ENCODE assay signal across 14 mouse cellular contexts in genomic region chr6:90783176-90783575, GRCm38 (mm10).
A peak's percentile ranks its signal among the peaks of the same experiment; 100 is the strongest.
DNase-seq lines count a peak whose midpoint lies in the region; ATAC-seq and TF ChIP-seq lines count a peak whose summit lies in the region.
"Had no signal": no experiment of that assay in that cellular context is flagged by ENCODE, and none has a peak within 500 bp of the region (broad histone marks: within the 10 kb centered on the region; RNA-seq: fewer than 3 reads in every experiment).

No protein-coding gene starts in this region.

- H3K27me3 ChIP-seq in heart, embryonic 12.5 days (replicated peaks), result no peaks in the 10 kb centered on the region
- H3K27me3 ChIP-seq in forebrain, embryonic 16.5 days (replicated peaks; ENCODE audit: control insufficient read depth, insufficient read depth, low read length), result no peaks in the 10 kb centered on the region
- no peaks in the 10 kb centered on the region for H3K27me3 ChIP-seq in limb, embryonic 10.5 days (ENCODE audit: low read depth, poor library complexity, severe bottlenecking)
- H3K27me3 ChIP-seq in neural tube, embryonic 13.5 days, result no peaks in the 10 kb centered on the region
- no peaks in the 10 kb centered on the region for H3K27me3 ChIP-seq in lung, postnatal 0 days (replicated peaks; ENCODE audit: insufficient read depth, low read length)
- H3K27me3 ChIP-seq: liver, embryonic 15.5 days; Patski had no signal

- TF ChIP-seq CTCF in lung, postnatal 0 days (IDR thresholded peaks at IDR 0.05), result no peak

- H3K27ac ChIP-seq in heart, embryonic 12.5 days (ENCODE audit: poor library complexity, severe bottlenecking), result peak overlapping the region; percentile 21; the same call in 1 of the 2 replicates
- H3K27ac ChIP-seq in forebrain, embryonic 16.5 days (ENCODE audit: low read length), result peak overlapping the region; percentile 88
- H3K27ac ChIP-seq in limb, embryonic 10.5 days, result peak overlapping the region; percentile 79; the same call in 1 of the 2 replicates
- peak overlapping the region; percentile 96 for H3K27ac ChIP-seq in neural tube, embryonic 13.5 days (replicated peaks)
- H3K27ac ChIP-seq in lung, postnatal 0 days (ENCODE audit: low read length), result no peak overlapping the region
- H3K27ac ChIP-seq: liver, embryonic 15.5 days had no signal

- H3K4me3 ChIP-seq in heart, embryonic 12.5 days, result no peak overlapping the region
- H3K4me3 ChIP-seq in forebrain, embryonic 16.5 days (replicated peaks; ENCODE audit: low read length), result no peak overlapping the region
- no peak overlapping the region for H3K4me3 ChIP-seq in limb, embryonic 10.5 days
- H3K4me3 ChIP-seq in neural tube, embryonic 13.5 days, result no peak overlapping the region
- H3K4me3 ChIP-seq in lung, postnatal 0 days (ENCODE audit: low read depth, low read length), result no peak overlapping the region
- H3K4me3 ChIP-seq: liver, embryonic 15.5 days had no signal

- DNase-seq in heart, adult 18-20 months, result no peak
- no peak for DNase-seq in limb, embryonic 10.5 days (ENCODE audit: low spot score)
- DNase-seq in thymus, postnatal 10 days (ENCODE audit: low spot score in 2 of 2), result no peak
- no peak for DNase-seq in lung, postnatal 0 days (ENCODE audit: low spot score)
- DNase-seq in cerebellum, adult 9-10 months, result no peak
- DNase-seq: adrenal gland, adult 8-10 months; heart, postnatal 10 days; kidney, postnatal 14 days had no signal

- H3K36me3 ChIP-seq in heart, embryonic 12.5 days, result no peaks in the 10 kb centered on the region
- H3K36me3 ChIP-seq in forebrain, embryonic 16.5 days (ENCODE audit: control insufficient read depth, insufficient read depth), result no peaks in the 10 kb centered on the region
- H3K36me3 ChIP-seq in limb, embryonic 10.5 days, result no peaks in the 10 kb centered on the region
- H3K36me3 ChIP-seq in neural tube, embryonic 13.5 days, result no peaks in the 10 kb centered on the region
- H3K36me3 ChIP-seq in lung, postnatal 0 days (ENCODE audit: insufficient read depth, low read length), result no peaks in the 10 kb centered on the region
- H3K36me3 ChIP-seq: liver, embryonic 15.5 days had no signal

- no peak overlapping the region for H3K9ac ChIP-seq in heart, embryonic 12.5 days
- H3K9ac ChIP-seq in forebrain, embryonic 16.5 days (replicated peaks; ENCODE audit: low read depth, low read length), result no peak overlapping the region
- H3K9ac ChIP-seq in neural tube, embryonic 13.5 days, result no peak overlapping the region
- H3K9ac ChIP-seq in lung, postnatal 0 days (replicated peaks; ENCODE audit: low read depth), result no peak overlapping the region
- H3K9ac ChIP-seq: liver, embryonic 15.5 days had no signal

- H3K9me3 ChIP-seq in heart, embryonic 12.5 days (replicated peaks), result no peaks in the 10 kb centered on the region
- H3K9me3 ChIP-seq in forebrain, embryonic 16.5 days (ENCODE audit: control insufficient read depth, low read length), result no peaks in the 10 kb centered on the region
- H3K9me3 ChIP-seq in limb, embryonic 10.5 days (replicated peaks), result no peaks in the 10 kb centered on the region
- no peaks in the 10 kb centered on the region for H3K9me3 ChIP-seq in neural tube, embryonic 13.5 days
- H3K9me3 ChIP-seq in lung, postnatal 0 days (ENCODE audit: low read length), result no peaks in the 10 kb centered on the region
- H3K9me3 ChIP-seq: liver, embryonic 15.5 days had no signal

- no peak overlapping the region for H3K4me2 ChIP-seq in heart, embryonic 12.5 days
- H3K4me2 ChIP-seq in forebrain, embryonic 16.5 days (ENCODE audit: low read length), result no peak overlapping the region
- no peak overlapping the region for H3K4me2 ChIP-seq in neural tube, embryonic 13.5 days
- H3K4me2 ChIP-seq in lung, postnatal 0 days (replicated peaks; ENCODE audit: low read depth, low read length), result no peak overlapping the region
- H3K4me2 ChIP-seq: liver, embryonic 15.5 days had no signal

- TF ChIP-seq EP300 in lung, postnatal 0 days (IDR thresholded peaks at IDR 0.05), result no peak

- no peak for ATAC-seq in heart, embryonic 12.5 days (ENCODE audit: insufficient number of reproducible peaks, low FRiP score)
- ATAC-seq in forebrain, embryonic 16.5 days, result no peak
- ATAC-seq in neural tube, embryonic 13.5 days (ENCODE audit: low read depth), result no peak
- no peak for ATAC-seq in lung, postnatal 0 days
- ATAC-seq: intestine, postnatal 0 days; Patski had no signal

- peaks cover 58% of the 10 kb centered on the region for H3K4me1 ChIP-seq in heart, embryonic 12.5 days (replicated peaks)
- H3K4me1 ChIP-seq in forebrain, embryonic 16.5 days (replicated peaks; ENCODE audit: control insufficient read depth, insufficient read depth, low read length), result peaks cover 78% of the 10 kb centered on the region
- H3K4me1 ChIP-seq in limb, embryonic 10.5 days, result peaks cover 30% of the 10 kb centered on the region
- peaks cover 86% of the 10 kb centered on the region for H3K4me1 ChIP-seq in neural tube, embryonic 13.5 days (replicated peaks)
- H3K4me1 ChIP-seq in lung, postnatal 0 days (ENCODE audit: insufficient read depth, low read depth, low read length), result no peaks in the 10 kb centered on the region
